Mouse (Mus musculus): Measurements from ENCODE around the gene Fggy.

Gene Fggy

DNA sequence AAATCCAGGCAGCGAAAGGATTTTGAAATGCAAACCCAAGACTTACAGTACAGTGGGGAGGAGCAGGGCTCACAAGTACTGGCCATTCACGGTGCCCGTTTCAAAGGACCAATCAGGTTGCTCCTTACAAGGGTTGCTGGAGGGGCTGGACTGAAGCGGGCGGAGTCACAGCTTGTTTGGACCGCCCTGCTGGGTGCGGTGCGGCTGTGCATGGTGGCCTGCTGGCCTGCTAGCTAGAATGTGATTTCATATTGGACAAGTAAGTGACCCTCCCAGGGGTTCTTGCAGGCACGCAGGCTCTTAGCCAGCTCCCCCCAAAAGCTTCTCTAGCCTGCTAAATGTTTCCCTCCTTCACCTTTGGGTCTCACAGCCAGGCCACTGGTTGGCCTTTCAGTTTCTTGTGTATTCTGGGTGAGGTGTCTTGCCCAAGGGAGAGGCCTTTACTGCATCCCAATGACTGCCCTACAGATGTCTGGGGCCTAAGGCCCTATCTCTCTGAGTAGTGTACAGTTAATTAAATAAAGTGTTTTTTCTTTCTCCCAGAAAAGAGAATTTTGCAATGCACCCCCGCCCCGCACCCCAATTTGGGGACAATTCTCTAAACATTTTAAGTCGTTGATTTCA is at the start of gene Fggy:
Gene Fggy (plus strand): TSS at position 175 of the 624 bp plus-strand sequence.
- peak; percentile 98 for DNase-seq (ENCODE audit: low spot score in 2 of 2)

DNA sequence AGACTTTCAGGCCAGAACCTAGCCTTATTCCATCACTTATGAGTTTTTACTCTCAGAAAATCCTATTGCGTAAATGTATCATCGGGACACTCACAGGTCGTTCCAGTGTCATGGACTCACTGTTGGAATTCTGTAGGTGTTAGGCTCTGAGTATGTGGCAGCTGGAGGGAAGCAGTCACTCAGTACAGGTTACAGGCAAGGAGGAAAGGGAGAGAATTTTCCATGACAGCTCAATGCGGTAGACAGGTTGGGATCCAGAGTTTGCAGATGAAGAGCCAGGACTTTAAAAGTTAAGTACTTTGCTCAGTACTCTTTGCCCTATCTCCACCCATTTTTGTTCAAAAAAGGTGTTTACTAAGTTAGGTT is 49.4 kb upstream of the Fggy start:
- DNase-seq (ENCODE audit: low spot score in 2 of 2), result no peak

DNA sequence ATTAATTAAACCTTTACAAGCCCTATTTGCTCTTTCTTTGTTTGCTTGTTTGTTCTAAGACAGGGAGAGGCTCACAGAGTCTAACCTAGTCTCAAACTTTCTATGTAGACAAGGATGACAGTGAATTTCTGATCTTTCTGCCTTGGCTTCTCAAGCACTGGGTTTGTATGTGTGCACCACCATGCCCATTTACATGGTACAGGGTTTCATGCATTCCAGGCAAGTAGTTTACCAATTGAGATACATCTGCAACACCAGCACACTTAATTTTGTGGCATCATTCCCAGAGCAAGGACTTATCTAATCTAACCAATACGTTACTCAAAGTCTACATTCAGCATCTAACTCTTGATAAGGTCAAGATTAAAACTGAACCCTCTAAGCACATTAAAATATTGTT is 38.9 kb upstream of the Fggy start:
- no peak for DNase-seq (ENCODE audit: low spot score in 2 of 2)

DNA sequence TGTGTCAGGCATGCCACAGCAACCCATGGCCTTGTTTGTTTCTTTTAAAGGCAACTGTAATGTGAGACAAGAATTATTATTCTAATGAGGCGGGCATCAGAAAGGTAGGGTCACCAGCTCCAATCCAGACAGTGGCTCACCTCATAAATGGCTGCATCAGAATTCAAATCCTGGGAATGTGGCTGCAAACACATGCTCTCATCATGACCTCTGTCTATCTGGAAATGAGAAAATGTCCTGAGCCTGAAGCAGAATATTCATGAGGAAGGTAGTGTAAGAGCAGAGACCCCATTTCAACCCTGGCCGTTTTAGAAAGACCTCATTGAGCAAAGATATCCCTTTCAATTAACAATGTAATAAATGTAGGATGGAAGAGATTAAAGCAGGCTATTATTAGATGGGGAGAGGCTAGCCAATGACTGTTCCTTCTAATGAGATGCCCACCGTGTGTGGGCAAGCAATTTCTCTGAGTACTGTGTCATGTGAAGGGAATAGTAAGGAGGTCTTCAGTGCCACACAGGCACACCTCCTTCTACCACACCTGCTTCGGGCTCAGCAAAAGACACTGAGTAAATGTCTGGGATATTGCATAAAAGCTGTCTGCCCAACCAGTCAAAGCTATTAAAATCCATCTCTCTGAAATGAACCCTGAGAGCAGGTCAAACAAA is 37.2 kb upstream of the Fggy start:
- no peak for DNase-seq (ENCODE audit: low spot score in 2 of 2)

DNA sequence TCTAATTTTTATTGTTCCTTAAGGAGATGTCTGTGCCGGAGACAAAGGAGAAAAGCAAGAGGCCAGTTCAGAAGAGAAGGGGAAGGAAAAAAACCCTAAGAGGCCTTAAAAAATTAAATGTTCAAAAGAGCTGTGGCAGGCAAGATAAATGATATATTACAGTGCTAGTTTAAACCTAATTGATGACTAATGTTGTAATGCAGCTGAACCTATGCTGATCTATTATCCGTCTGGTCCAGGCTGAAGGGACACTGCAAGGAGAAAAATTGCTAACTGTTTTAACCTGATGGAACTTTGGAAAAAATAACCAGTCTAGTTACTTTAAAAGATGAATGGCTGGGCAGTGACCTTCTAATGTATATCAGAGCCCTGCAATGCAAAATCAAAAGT is 36.7 kb upstream of the Fggy start:
- no peak for DNase-seq (ENCODE audit: low spot score in 2 of 2)

DNA sequence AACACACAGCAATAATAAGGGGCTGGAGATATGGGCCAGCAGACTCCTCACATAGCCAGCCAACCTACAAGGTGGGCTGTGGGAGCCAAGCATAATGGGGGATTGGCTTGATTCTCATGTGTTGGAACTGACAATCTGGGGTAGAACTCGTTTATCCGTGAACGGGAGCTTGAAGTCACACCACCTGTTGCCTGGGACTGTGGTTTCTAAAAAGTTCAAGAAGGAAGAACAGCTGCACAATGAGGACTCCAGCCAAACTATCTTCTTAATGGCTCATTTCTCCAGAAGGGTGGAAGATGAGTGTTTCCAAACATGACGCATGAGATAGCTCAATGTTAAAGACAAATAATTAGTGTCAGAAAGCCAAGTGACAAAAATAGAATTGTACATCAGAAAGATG is 30.7 kb upstream of the Fggy start:
- no peak for DNase-seq (ENCODE audit: low spot score in 2 of 2)

DNA sequence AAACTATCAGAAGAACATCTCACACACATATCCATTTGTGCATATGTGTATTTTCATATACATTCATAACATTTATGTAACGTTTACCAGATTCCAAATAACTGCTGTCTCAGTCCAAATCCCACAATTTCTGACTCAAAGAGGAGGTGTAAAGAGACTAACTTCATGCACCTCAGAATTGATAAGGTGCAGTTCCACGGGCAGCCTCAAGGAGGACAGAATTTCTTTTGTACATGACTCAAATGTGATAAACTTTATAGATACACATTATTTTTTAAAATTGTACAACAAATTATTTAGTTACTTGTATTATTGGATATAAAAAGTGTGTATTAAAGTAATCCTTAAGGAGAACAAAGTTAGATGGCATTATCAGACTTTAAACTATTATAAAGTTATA is 26.6 kb upstream of the Fggy start:
- no peak for DNase-seq (ENCODE audit: low spot score in 2 of 2)

DNA sequence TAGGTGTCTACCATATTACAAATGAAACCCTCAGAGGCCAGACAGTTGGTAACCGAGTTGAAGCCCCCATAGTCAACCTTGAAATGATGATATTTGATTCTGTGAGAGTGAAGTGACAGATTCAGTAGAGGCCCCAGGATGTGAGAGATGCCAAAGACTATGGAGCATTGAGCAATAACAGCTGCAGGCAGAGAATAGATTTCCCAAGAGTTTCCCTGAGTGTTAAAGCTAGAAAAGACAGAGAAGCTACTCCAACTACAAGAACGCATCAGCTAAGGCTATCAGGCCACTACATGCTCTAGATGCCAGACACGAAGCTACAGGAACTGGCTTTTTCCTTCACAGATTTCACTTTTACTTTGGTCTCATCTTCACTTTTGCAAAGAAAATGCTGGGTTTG is 23.4 kb upstream of the Fggy start:
- no peak for DNase-seq (ENCODE audit: low spot score in 2 of 2)

DNA sequence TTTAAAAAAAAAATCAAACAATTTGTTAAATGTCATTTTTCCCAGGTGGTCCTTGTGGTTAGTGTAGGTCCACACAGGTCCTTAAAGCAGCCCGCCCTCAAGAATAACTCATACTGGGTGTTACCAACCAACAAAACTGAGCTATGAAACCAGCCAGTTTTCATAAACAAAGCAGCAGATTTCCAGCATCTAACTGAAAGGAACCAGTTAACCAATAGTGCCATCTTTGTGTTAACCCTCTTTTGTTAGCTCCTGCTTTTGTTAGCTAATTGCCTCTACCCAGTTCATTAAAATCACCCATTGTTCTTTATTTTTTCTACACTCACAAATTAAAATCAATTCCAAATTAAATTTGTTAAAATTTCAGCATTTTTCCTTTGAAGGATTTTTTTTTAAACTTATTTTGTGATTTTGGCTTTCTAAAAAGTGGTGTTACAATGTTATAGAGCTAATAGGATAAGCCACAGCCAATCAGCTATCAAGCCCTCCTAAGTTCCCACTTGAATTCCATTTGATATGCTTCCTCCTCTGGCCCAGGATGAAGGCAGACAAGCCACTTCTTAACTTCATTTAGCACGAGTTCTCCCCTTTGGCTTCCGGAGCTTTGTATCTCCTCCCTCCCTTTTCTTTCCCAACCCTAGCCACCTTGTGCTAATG is 15.8 kb upstream of the Fggy start:
- no peak for DNase-seq (ENCODE audit: low spot score in 2 of 2)

DNA sequence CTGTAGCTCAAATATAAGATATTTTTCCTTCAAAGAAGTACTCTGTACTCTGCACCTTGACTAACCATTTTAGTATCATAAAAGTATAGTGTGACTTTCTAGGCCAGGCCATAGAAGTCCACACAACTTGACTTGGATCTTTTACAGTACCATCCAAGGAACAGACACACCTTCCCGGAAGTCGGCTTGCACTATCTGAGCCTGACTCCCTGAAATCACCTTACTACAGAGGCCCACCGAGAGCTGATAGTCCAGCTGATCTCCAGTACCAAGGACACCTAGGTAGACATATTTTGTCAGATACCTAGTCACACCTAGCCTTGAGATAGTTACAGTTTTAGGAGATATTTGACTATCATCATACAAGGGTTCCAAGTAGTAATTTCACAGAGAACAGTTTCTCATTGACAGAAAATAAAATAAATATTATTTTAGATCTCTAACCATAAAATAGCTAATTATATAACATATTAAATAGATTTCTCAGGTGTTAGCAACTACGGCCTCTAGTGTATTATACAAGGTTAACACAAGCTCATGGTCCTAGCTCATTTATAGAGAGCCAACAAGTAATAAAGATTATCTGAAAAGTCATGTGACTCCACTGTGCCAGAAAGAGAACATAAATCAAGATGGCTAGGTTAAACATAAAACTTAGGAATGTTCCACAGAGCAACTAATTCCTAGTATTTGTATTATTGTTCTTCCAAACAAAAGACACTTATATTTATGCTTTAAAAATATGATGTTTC is 15.1 kb upstream of the Fggy start:
- no peak for DNase-seq (ENCODE audit: low spot score in 2 of 2)

DNA sequence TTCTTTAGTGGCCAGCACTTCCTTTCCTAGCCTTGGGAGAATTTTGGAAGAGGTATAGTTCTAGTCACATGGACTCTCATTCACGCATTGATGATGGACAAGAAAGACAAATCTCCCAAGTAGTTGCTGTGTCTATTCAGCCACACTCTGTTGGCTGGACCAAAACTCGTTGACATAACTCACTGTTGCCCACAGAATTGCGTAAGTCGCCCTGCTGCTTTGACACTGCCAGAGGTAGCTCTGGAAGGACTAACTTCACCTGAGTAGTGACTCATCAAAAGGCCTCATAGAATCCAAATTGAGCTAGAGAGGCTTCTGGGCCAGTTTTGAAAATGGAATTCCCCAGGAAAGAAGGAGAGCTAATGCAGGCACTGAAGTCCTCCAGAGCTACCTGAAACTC is 13.8 kb upstream of the Fggy start:
- no peak for DNase-seq (ENCODE audit: low spot score in 2 of 2)

DNA sequence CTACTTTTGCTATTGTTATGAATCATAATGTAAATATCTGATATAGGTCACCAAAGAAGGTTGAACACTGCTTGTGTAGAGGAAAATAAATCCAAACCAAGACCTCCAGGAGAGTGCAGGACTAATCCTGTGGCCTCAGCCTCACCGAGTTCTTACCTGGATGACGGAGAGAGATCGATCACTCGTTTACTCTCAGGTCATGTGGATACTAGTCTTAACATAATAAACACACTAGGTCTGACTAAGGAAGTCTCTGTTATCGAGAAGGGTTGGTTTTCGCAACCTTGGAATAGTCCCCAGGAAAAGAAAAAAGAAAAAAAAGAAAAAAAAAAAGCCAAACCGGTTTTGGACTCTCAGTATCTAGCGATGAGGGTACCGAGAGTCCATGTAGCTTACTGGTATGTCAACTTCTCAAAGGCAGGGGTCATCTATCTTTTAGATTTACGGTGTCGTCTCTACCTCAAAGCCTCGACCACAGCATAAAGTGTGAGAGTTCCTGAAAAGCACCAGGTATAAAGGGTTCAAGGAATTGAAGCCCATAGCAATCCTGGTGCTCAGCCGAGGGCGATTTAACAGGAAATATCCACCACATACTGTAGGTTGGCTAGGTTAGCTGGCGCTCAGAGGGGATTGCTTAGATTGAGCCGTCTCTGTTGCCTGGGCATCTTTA is 509 bp upstream of the Fggy start:
- no peak for DNase-seq (ENCODE audit: low spot score in 2 of 2)

DNA sequence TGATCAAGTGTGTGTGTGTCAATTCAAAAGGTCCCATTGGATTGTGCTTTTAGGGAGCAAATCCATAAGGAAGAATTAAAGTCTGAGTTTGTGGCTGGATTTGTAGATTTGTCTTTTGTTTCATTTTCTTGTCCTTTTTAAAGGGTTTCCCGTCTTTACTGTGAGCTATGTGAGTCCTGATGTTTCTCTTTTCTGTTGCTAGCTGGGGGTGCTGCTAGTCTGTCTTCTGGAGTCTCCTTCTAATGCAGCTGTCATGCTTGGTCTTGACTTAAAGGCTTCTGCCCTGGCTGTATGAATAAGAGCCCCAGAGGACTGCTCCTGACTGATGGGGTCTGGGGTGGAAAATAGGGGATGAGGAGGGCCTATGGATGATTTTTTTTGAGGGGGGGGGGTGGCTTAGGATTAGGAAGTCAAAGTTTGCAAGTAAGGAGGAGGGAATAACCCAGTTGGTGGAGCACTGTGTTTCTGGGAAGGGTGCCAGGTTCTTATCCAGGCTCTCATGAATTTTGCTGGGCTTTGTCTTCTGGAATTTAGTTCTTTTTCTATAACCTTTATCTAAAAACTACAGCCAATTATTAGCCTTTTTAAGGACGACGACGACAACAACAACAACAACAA is 1.1 kb downstream of the Fggy start:
- peak; percentile 48 for DNase-seq (ENCODE audit: low spot score in 2 of 2)

DNA sequence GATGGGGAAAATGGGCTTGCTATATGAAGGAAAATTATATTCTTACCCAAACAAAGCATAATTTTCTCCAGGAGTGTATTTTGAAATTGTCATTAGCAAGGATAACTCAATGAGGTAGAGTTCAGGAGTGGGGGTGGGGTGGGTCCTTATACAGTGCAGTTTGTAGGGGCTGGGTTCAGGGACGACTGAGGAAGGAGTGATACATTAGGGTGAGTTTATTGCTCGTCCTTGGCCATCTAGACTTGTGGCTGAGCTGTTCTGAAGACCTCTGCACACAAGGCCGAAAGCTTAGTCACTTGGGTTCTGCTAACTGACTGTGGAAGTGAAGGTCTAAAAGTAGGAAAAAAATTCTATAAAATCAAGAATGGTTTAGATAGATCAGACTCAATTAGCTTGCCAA is 14.3 kb downstream of the Fggy start:
- no peak for DNase-seq (ENCODE audit: low spot score in 2 of 2)

DNA sequence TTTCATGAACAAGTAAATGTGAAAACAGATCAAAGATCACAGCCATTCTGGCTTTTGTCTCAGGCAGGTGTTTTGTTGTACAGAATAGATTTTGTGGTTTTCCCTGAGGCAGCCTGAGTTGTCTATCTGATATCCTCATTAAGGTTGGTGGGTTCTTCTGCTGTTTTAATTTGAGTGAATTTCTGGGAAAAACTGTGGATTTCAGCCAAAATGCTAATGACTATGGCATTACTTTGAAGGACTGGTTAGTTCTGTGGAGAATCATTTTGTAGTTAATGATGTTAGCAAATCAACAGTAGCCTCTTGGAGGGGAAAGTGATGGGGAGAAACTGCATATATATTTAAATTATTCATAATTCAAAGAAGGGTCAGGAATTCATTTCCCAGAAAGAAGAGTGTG is 16.4 kb downstream of the Fggy start:
- no peak for DNase-seq (ENCODE audit: low spot score in 2 of 2)

DNA sequence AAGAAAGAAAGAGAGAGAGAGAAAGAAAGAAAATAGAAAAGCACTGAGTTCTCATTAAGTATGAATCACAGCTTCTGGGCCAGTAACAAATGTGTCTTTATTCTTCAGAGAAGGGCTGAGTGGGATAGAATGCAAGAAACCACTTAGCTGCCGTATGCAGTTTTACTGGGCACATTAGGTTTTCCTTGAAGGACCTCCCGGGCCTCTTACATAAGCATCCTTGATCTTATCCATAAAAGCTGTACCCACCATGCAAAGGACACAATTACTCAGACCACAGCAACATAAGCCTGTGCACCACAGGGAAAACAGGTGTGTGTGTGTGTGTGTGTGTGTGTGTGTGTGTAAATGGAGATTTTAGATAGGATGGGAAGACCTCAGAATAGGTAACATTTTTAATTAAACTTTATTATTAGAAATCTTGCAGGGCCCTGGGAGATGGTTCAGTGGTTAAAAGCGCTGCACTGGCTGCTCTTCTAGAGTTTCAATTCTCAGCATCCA is 18.2 kb downstream of the Fggy start:
- DNase-seq (ENCODE audit: low spot score in 2 of 2), result no peak

DNA sequence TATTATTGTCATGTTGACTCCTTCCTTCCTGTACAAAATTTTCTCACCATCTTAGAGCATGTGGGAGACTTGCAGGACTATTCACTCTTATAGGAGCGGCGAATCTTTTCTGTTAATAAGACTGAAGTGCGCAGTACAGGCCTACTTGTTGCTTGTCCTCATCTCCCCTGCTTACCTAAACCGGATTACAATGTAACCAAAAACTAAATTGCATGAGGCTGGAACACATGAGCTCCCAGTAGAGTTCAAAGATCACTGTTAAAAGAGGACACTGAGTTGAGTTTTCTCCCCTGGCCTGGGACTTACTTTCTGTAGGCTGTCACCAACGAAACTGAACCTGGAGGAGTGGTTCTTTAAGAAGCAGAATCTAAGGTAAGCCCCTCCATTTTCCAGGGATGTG is 21.9 kb downstream of the Fggy start:
- DNase-seq (ENCODE audit: low spot score in 2 of 2), result no peak

DNA sequence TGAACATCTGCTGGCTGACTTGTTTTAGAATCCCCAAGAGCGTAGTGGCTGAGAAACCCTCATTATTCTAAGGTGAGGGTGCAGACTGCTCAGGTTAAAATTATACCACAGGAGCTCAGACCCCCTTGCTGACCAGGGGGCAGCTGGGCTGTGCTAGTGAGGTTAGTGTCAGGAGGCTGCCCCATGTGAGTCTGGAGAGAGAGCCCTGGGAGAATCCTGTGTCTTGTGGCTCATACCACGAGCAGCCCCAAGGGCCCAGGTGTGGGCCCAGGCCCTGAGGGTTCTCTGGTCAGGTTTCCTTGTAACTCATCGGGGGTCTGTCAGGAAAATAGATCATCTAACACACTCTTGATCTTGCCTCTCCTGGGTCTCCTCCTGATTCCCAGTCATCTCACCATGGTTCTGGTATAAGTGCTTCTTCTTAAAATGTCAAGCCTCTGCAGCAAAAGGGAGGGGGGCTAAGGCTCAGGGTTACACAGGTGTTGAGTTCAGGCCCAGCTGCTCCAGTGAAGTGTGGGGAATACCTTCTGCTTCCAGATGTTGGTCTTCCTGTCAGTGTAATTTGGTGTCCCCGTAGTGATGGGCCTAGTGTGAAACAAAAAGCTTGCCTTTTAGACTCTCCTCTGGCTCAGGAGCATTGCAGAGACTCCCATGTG is 26.9 kb downstream of the Fggy start:
- DNase-seq (ENCODE audit: low spot score in 2 of 2), result no peak

DNA sequence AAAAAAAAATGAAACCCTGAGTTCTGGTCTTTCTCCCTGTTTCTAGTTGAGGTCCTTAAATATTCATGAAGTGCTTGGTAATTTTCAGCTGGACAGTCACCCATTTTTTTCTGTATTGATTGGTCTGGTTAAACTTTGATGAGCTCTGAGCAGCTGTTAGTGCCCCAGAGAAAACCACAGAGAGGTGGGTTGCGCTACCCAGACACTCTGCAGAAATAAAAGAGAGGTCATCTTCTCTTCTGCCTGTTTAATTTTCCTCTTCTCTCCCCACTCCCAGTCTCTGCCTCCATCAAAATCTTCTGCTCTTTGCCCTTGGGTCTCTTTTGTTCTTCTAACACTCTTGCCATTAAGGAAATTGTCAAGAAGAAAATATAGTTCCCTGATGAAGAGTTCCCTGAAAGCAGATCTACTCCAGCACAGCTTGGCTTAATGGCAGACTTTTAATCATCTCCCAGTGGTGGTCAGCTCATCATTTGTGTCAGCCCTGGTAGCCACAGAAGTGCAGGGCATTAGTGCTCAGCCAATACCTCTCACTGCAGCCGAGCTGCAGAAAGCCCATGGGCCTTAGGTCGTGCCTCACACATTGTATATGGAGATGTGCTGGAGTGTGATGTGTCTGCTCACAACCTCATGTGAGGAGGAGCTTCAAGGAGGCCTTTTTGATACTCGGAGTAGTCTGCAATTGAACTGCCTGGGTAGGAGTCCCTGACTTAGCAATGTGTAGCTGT is 29.1 kb downstream of the Fggy start:
- DNase-seq (ENCODE audit: low spot score in 2 of 2), result no peak

DNA sequence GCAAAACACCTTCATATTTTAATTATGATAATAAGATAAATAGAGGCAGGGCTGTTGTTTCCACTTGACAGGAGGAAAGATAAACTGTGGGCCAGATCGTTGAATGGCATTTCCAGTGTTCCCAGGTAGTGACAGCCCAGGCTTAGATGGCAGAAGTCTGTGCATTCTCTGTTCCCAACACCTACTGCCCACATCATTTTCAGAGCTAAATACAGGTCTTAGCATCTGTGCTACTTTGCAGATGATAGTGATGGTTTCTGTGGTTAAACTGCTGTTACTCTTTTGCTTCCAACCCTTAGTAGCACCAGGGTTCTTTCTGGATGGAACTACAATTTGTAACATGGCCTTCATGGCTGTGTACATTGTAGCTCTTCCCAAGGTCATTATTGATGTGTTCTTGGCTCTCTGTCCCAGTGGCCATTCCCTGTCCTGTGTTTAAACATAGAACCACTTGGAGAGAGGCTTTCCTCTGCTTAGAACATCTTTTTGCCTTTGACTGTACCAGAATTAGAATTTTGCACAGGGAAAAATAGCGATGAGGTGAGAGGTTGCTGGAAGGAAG is 31.5 kb downstream of the Fggy start:
- DNase-seq (ENCODE audit: low spot score in 2 of 2), result no peak
